Mouse (Mus musculus) embryonic facial prominence, embryonic 10.5 days (tissue): Measurements from ENCODE around the gene Gm6525. TPM values are rescaled to one million over a fixed set of nuclear protein-coding genes. Genes with fewer than 3 reads are reported as not detected.

Experiments
- DNase-seq: peaks from one replicate; pipeline ENCODE4 v3.0.0-alpha.2; 2017; ENCODE audit warnings: low spot score
- H3K27ac ChIP-seq: fragments of 300-500 bp; sonication (generic); replicated peaks from 2 replicates; pipeline ENCODE4 v1.5.1; 2016; ENCODE audit warnings: mild to moderate bottlenecking
- H3K27me3 ChIP-seq: fragments of 300-500 bp; sonication (generic); replicated peaks from 2 replicates; pipeline ENCODE4 v1.6.1; 2016; ENCODE audit warnings: low read depth, mild to moderate bottlenecking; ENCODE audit not compliant: poor library complexity, severe bottlenecking
- H3K36me3 ChIP-seq: fragments of 300-500 bp; sonication (generic); replicated peaks from 2 replicates; pipeline ENCODE4 v1.6.1; 2016; ENCODE audit warnings: mild to moderate bottlenecking, moderate library complexity
- H3K4me1 ChIP-seq: fragments of 300-500 bp; sonication (generic); 2 replicates; pipeline ENCODE4 v1.6.1; 2016
- H3K4me3 ChIP-seq: fragments of 300-500 bp; sonication (generic); 2 replicates; pipeline ENCODE4 v1.5.1; 2016; ENCODE audit warnings: mild to moderate bottlenecking, moderate library complexity
- H3K9me3 ChIP-seq: fragments of 300-500 bp; sonication (generic); 2 replicates; pipeline ENCODE4 v1.6.1; 2016; ENCODE audit warnings: mild to moderate bottlenecking
- WGBS: fragments of 180-500 bp; shearing (Covaris S2); methylation state at CpG from one replicate; pipeline ENCODE4 v1.1.7; 2016; 5-methylcytosine and 5-hydroxymethylcytosine counted together
- polyA plus RNA-seq: library from polyadenylated mRNA; unstranded; fragments of >200 nt; fragmentation: Nextera tagmentation; extraction: Ambion mirVana; gene quantifications from 2 replicates; pipeline ENCODE4 v1.2.1, GENCODE M21; 2016

Gm6525 gene
- polyA plus RNA-seq, 1 experiment from 2014 or later, result 0.91 TPM

GRCm38 (mm10) chr3:84177834-84178233 is 3.9 kb downstream of the Gm6525 start:
- 85% methylated on average over 2 of the region's 2 CpGs for WGBS
- no peaks in the 10 kb centered on the region for H3K27me3 ChIP-seq
- no peak overlapping the region for H3K27ac ChIP-seq
- DNase-seq, result no peak
- no peak overlapping the region for H3K4me3 ChIP-seq
- H3K36me3 ChIP-seq, result peaks cover 15% of the 10 kb centered on the region
- H3K9me3 ChIP-seq, result no peaks in the 10 kb centered on the region
- H3K4me1 ChIP-seq, result peaks cover 13% of the 10 kb centered on the region

- 73% methylated on average over 2 of the region's 2 CpGs for WGBS
- no peak overlapping the region for H3K27ac ChIP-seq
- H3K4me1 ChIP-seq, result peaks cover 13% of the 10 kb centered on the region
Measured at GRCm38 (mm10) chr3:84180304-84180703, 6.4 kb downstream of the Gm6525 start.

GRCm38 (mm10) chr3:84181102-84181501 is 7.2 kb downstream of the Gm6525 start:
- H3K27me3 ChIP-seq, result no peaks in the 10 kb centered on the region
- DNase-seq, result no peak
- H3K27ac ChIP-seq, result no peak overlapping the region
- H3K9me3 ChIP-seq, result 0 out of 2 replicates have a peak, but pooled peaks cover 3% of the 10 kb centered on the region
- H3K36me3 ChIP-seq, result peaks cover 17% of the 10 kb centered on the region
- H3K4me3 ChIP-seq, result no peak overlapping the region
- H3K4me1 ChIP-seq, result peaks cover 13% of the 10 kb centered on the region
- 31% methylated on average over 8 of the region's 8 CpGs for WGBS

More at GRCm38 (mm10) chr3:84180304-84180703, 6.4 kb downstream of the Gm6525 start:
- H3K4me3 ChIP-seq, result no peak overlapping the region
- no peaks in the 10 kb centered on the region for H3K27me3 ChIP-seq
- no peak for DNase-seq
- 0 out of 2 replicates have a peak, but pooled peaks cover 3% of the 10 kb centered on the region for H3K9me3 ChIP-seq
- H3K36me3 ChIP-seq, result peaks cover 17% of the 10 kb centered on the region

GRCm38 (mm10) chr3:84181717-84182116 is 7.8 kb downstream of the Gm6525 start:
- no peak for DNase-seq
- H3K4me1 ChIP-seq, result peaks cover 9% of the 10 kb centered on the region

GRCm38 (mm10) chr3:84189629-84190173 is 15.8 kb downstream of the Gm6525 start:
- peaks cover 38% of the 10 kb centered on the region for H3K36me3 ChIP-seq

More at GRCm38 (mm10) chr3:84181717-84182116, 7.8 kb downstream of the Gm6525 start:
- Histone ChIP-seq H3K4me3 (no peak overlapping the region), H3K9me3 (0 out of 2 replicates have a peak, but pooled peaks cover 3% of the 10 kb centered on the region), H3K36me3 (peaks cover 15% of the 10 kb centered on the region), H3K27ac (no peak overlapping the region), H3K27me3 (no peaks in the 10 kb centered on the region)
- 27% methylated on average over 4 of the region's 4 CpGs for WGBS

GRCm38 (mm10) chr3:84190513-84191061 is 16.7 kb downstream of the Gm6525 start:
- H3K36me3 ChIP-seq, result peaks cover 34% of the 10 kb centered on the region
- peak; percentile 25 for DNase-seq
- peak overlapping the region; percentile 68 for H3K27ac ChIP-seq
- H3K27me3 ChIP-seq, result peaks cover 27% of the 10 kb centered on the region
- H3K4me3 ChIP-seq, result peak overlapping the region; percentile 50
- peaks cover 30% of the 10 kb centered on the region for H3K4me1 ChIP-seq
- 14% methylated on average over 41 of the region's 41 CpGs for WGBS
- H3K9me3 ChIP-seq, result no peaks in the 10 kb centered on the region

More at GRCm38 (mm10) chr3:84189629-84190173, 15.8 kb downstream of the Gm6525 start:
- Histone ChIP-seq H3K27me3 (peaks cover 27% of the 10 kb centered on the region), H3K27ac (0 out of 2 replicates have a peak overlapping the region, but pooled peaks have one; percentile 68), H3K4me3 (peak overlapping the region; percentile 50), H3K4me1 (peaks cover 30% of the 10 kb centered on the region), H3K9me3 (0 out of 2 replicates have a peak, but pooled peaks cover 3% of the 10 kb centered on the region)
- DNase-seq, result no peak
- WGBS, result 40% methylated on average over 10 of the region's 10 CpGs

- WGBS, result 39% methylated on average over 21 of the region's 21 CpGs
- Histone ChIP-seq H3K27me3 (peaks cover 27% of the 10 kb centered on the region), H3K4me1 (peaks cover 30% of the 10 kb centered on the region), H3K9me3 (no peaks in the 10 kb centered on the region), H3K4me3 (peak overlapping the region; percentile 50), H3K27ac (peak overlapping the region; percentile 68), H3K36me3 (peaks cover 37% of the 10 kb centered on the region)
- DNase-seq, result peak; percentile 49
Measured at GRCm38 (mm10) chr3:84191141-84191881, 17.4 kb downstream of the Gm6525 start.

GRCm38 (mm10) chr3:84193881-84194280 is 20.0 kb downstream of the Gm6525 start:
- Histone ChIP-seq H3K36me3 (peaks cover 38% of the 10 kb centered on the region), H3K27ac (no peak overlapping the region), H3K9me3 (no peaks in the 10 kb centered on the region), H3K4me3 (no peak overlapping the region), H3K4me1 (peaks cover 30% of the 10 kb centered on the region), H3K27me3 (peaks cover 27% of the 10 kb centered on the region)
- WGBS, result 62% methylated on average over 4 of the region's 4 CpGs
- no peak for DNase-seq

- 91% methylated on average over 3 of the region's 3 CpGs for WGBS
- peaks cover 25% of the 10 kb centered on the region for H3K36me3 ChIP-seq
- no peak overlapping the region for H3K27ac ChIP-seq
- H3K27me3 ChIP-seq, result no peaks in the 10 kb centered on the region
- no peaks in the 10 kb centered on the region for H3K9me3 ChIP-seq
- H3K4me1 ChIP-seq, result peaks cover 9% of the 10 kb centered on the region
- no peak overlapping the region for H3K4me3 ChIP-seq
- no peak for DNase-seq
Measured at GRCm38 (mm10) chr3:84198229-84198628, 24.3 kb downstream of the Gm6525 start.

- Histone ChIP-seq H3K27me3 (no peaks in the 10 kb centered on the region), H3K27ac (no peak overlapping the region), H3K4me3 (no peak overlapping the region), H3K36me3 (peaks cover 24% of the 10 kb centered on the region), H3K4me1 (peaks cover 7% of the 10 kb centered on the region), H3K9me3 (no peaks in the 10 kb centered on the region)
- 93% methylated on average over 9 of the region's 9 CpGs for WGBS
- no peak for DNase-seq
Measured at GRCm38 (mm10) chr3:84199516-84199915, 25.6 kb downstream of the Gm6525 start.

GRCm38 (mm10) chr3:84200559-84201420 is 26.9 kb downstream of the Gm6525 start:
- H3K4me1 ChIP-seq, result peaks cover 7% of the 10 kb centered on the region
- no peak overlapping the region for H3K27ac ChIP-seq
- H3K36me3 ChIP-seq, result peaks cover 35% of the 10 kb centered on the region
- no peaks in the 10 kb centered on the region for H3K9me3 ChIP-seq
- no peaks in the 10 kb centered on the region for H3K27me3 ChIP-seq
- DNase-seq, result peak; percentile 23
- no peak overlapping the region for H3K4me3 ChIP-seq
- 75% methylated on average over 13 of the region's 13 CpGs for WGBS

GRCm38 (mm10) chr3:84204640-84205039 is 30.7 kb downstream of the Gm6525 start:
- Histone ChIP-seq H3K4me1 (peaks cover 7% of the 10 kb centered on the region), H3K27ac (no peak overlapping the region), H3K9me3 (no peaks in the 10 kb centered on the region), H3K27me3 (no peaks in the 10 kb centered on the region), H3K36me3 (peaks cover 63% of the 10 kb centered on the region), H3K4me3 (no peak overlapping the region)
- no peak for DNase-seq
- WGBS, result 86% methylated on average over 5 of the region's 5 CpGs
